Mouse (Mus musculus): ENCODE data around the gene Ssxb5. TPM values are rescaled to one million over a fixed set of nuclear protein-coding genes. Genes with fewer than 3 reads are reported as not detected.

The Ssxb5 gene
- not detected in 2 replicates for polyA plus RNA-seq (2012; rRNA removed)

DNA sequence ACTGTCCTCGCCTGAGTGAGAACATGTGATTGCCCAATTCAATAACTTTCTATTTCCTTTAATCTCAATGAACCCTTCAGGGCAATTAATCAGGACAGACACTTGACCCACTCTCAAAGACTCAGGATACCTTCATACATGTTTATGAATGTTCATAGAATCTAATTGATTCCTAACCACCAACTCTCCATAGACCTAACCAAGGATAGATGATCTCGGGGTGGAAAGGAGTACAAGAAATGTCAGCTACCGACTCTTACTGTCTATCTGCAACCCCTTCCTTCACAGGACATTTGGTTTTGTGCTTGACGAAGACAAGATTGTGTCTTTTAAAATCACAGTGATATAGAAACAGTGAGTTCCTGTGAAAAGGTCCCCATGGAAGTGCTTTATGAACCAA lies at the start of gene Ssxb5:
TSS of gene Ssxb5 (plus strand) at position 301 of the 400 bp plus-strand sequence.

DNA sequence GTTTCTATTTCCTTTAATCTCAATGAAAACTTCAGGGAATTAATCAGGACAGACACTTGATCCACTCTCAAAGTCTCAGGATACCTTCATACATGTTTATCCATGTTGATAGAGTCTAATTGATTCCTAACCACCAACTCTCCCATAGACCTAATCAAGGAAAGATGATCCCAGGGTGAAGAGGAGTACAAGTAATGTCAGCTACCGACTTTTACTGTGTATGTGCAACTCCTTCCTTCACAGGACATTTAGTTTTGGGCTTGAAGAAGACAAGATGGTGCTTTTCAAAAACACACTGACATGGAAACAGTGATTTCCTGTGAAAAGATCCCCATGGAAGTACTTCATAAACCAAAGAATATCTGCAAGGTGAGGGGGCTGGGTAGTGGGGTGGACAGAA lies 40.2 kb downstream of the Ssxb5 start, which contains the start of gene Gm6592:
TSS of gene Gm6592 (plus strand) at position 301 of the 400 bp plus-strand sequence.

Other genes with a start within 250 kb of the Ssxb5 start
- gene Ssxb3, start 211.9 kb upstream of the Ssxb5 start, polyA plus RNA-seq (2012; rRNA removed): not detected in 2 replicates
- gene Ssxb8, start 112.8 kb upstream of the Ssxb5 start, polyA plus RNA-seq (2012; rRNA removed): not detected in 2 replicates
- not detected in 2 replicates for gene Ssx9, start 55.3 kb upstream of the Ssxb5 start, polyA plus RNA-seq (2012; rRNA removed)
- not detected in 2 replicates for gene Gm6592, start 40.3 kb downstream of the Ssxb5 start, polyA plus RNA-seq (2012; rRNA removed)
- gene Gm5751, start 70.6 kb downstream of the Ssxb5 start, polyA plus RNA-seq (2012; rRNA removed): not detected in 2 replicates
- gene B630019K06Rik, start 88.7 kb downstream of the Ssxb5 start, polyA plus RNA-seq (2012; rRNA removed): 32.0 and 33.2 TPM in 2 replicates
- not detected in 2 replicates for gene Fthl17b, start 159.3 kb downstream of the Ssxb5 start, polyA plus RNA-seq (2012; rRNA removed)
- not detected in 2 replicates for gene Fthl17c, start 172.9 kb downstream of the Ssxb5 start, polyA plus RNA-seq (2012; rRNA removed)
- gene Fthl17d, start 183.1 kb downstream of the Ssxb5 start, polyA plus RNA-seq (2012; rRNA removed): not detected in 2 replicates
- gene Fthl17e, start 229.8 kb downstream of the Ssxb5 start, polyA plus RNA-seq (2012; rRNA removed): not detected in 2 replicates